Mouse (Mus musculus): Measurements from ENCODE around the gene Polr2m. TPM values are rescaled to one million over a fixed set of nuclear protein-coding genes. Genes with fewer than 3 reads are reported as not detected.

Gene Polr2m
- polyA plus RNA-seq (2017; shearing (Covaris generic)), result 207 TPM

GRCm38 (mm10) chr9:71485475-71486094 is at the start of gene Polr2m:
Gene Polr2m (minus strand): TSS chr9:71485935.

Other genes starting within 250 kb of the Polr2m start
- gene Myzap, start 106.4 kb upstream of the Polr2m start, polyA plus RNA-seq (2017; shearing (Covaris generic)), result 0.79 TPM

Measured in CD4-positive, CD25-positive, alpha-beta regulatory T cell (primary cell).